Mouse (Mus musculus) induced T-regulatory cell, adult 2 months (primary cell): ENCODE results near the gene Susd1.

Source experiments
- DNase-seq: peaks from one replicate; pipeline ENCODE4 v3.0.0-alpha.2; 2012; ENCODE audit warnings: low read depth

Susd1 gene

GRCm38 (mm10) chr4:59429128-59429527 is 9.3 kb downstream of the Susd1 start:
- DNase-seq = no peak

- DNase-seq = no peak
Measured at GRCm38 (mm10) chr4:59426429-59426828, 12.0 kb downstream of the Susd1 start.

- DNase-seq = no peak
Measured at GRCm38 (mm10) chr4:59422808-59423207, 15.6 kb downstream of the Susd1 start.

GRCm38 (mm10) chr4:59422025-59422783 is 16.2 kb downstream of the Susd1 start:
- DNase-seq = no peak

GRCm38 (mm10) chr4:59421369-59421746 is 17.1 kb downstream of the Susd1 start:
- no peak for DNase-seq

- no peak for DNase-seq
Measured at GRCm38 (mm10) chr4:59420695-59421368, 17.6 kb downstream of the Susd1 start.

GRCm38 (mm10) chr4:59419211-59419610 is 19.2 kb downstream of the Susd1 start:
- DNase-seq = no peak

GRCm38 (mm10) chr4:59413428-59413827 is 25.0 kb downstream of the Susd1 start:
- DNase-seq = no peak

GRCm38 (mm10) chr4:59411153-59411552 is 27.3 kb downstream of the Susd1 start:
- no peak for DNase-seq

GRCm38 (mm10) chr4:59407766-59408165 is 30.7 kb downstream of the Susd1 start:
- DNase-seq = no peak

GRCm38 (mm10) chr4:59404375-59404774 is 34.1 kb downstream of the Susd1 start:
- DNase-seq = no peak

GRCm38 (mm10) chr4:59400931-59401330 is 37.5 kb downstream of the Susd1 start:
- no peak for DNase-seq

GRCm38 (mm10) chr4:59399343-59399742 is 39.1 kb downstream of the Susd1 start:
- no peak for DNase-seq

GRCm38 (mm10) chr4:59395528-59395927 is 42.9 kb downstream of the Susd1 start:
- DNase-seq = no peak

- DNase-seq = no peak
Measured at GRCm38 (mm10) chr4:59394155-59394554, 44.3 kb downstream of the Susd1 start.

- no peak for DNase-seq
Measured at GRCm38 (mm10) chr4:59388447-59389030, 49.9 kb downstream of the Susd1 start.

- DNase-seq = no peak
Measured at GRCm38 (mm10) chr4:59387387-59388210, 50.8 kb downstream of the Susd1 start.

GRCm38 (mm10) chr4:59385254-59385895 is 53.1 kb downstream of the Susd1 start:
- no peak for DNase-seq

- no peak for DNase-seq
Measured at GRCm38 (mm10) chr4:59383791-59384190, 54.6 kb downstream of the Susd1 start.

- DNase-seq = no peak
Measured at GRCm38 (mm10) chr4:59382131-59382530, 56.3 kb downstream of the Susd1 start.

- no peak for DNase-seq
Measured at GRCm38 (mm10) chr4:59381007-59381743, 57.3 kb downstream of the Susd1 start.
